Mouse (Mus musculus) activated CD4-positive, CD25-positive, alpha-beta regulatory T cell, adult 4 months (primary cell): ENCODE measurements at regions not wholly inside any gene's neighbourhood (a gene's known extent, or its start where the extent isn't known, plus 50 kb on each side); places are given as distances from the start of the nearest gene placed in this dataset.
"Not testable (repeated sequence)": the region's sequence is repeated elsewhere in the genome, so short reads cannot be mapped to it uniquely, and the experiment has no call there.

Source experiments
- ATAC-seq: one replicate; pipeline ENCODE4 v1.8.0; 2017

GRCm38 (mm10) chr4:93567487-93568259, 232.4 kb upstream of the Tusc1 start:
- ATAC-seq, result no peak

DNA sequence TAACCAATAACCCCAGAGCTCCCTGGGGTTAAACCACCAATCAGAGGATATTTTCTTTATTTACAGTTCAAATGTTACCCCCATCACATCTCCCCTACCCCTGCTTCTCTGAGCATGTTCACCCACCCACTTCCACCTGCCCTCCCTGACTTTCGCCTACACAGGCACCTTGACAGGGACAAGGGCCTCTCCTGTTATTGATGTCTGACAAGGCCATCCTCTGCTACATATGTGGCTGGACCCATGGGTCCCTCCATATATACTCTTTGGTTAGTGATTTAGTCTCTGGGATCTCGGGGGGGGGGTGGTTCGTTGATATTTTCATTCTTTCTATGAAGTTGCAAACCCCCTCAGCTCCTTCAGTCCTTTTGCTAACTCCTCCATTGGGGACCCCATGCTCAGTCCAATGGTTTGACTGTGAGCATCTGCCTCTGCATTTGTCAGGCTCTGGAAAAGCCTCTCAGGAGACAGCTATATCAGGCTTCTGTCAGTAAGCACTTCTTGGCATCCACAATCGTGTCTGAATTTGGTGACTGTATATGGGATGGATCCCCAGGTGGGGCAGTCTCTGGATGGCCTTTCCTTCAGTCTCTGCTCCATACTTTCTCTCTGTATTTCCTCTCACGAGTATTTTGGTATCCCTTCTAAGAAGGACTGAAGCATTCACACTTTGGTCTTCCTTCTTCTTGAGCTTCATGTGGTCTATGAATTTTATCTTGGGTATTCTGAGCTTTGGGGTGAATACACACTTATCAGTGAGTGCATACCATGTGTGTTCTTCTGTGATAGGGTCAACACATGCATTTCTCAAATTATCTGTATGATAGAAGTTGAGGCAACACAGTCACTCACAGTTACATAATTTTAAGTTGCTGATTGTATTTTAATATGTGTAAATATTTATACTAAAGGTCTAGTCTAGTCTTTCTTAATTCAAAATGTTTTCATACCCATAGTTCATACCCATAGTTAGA, 220.8 kb upstream of the Tusc1 start:
- ATAC-seq, result no peak

DNA sequence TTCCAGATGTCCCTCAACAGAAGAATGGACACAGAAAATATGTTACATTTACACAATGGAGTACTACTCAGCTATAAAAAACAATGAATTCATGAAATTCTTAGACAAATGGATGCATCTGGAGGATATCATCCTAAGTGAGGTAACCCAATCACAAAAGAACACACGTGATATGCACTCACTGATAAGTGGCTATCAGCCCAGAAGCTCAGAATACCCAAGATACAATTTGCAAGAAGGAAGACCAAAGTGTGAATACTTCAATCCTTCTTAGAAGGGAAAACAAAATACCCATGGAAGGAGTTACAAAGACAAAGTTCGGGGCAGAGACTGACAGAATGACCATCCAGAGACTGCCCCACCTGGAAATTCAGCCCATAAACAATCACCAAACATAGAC, 219.9 kb upstream of the Tusc1 start:
- ATAC-seq, result not testable (repeated sequence)

DNA sequence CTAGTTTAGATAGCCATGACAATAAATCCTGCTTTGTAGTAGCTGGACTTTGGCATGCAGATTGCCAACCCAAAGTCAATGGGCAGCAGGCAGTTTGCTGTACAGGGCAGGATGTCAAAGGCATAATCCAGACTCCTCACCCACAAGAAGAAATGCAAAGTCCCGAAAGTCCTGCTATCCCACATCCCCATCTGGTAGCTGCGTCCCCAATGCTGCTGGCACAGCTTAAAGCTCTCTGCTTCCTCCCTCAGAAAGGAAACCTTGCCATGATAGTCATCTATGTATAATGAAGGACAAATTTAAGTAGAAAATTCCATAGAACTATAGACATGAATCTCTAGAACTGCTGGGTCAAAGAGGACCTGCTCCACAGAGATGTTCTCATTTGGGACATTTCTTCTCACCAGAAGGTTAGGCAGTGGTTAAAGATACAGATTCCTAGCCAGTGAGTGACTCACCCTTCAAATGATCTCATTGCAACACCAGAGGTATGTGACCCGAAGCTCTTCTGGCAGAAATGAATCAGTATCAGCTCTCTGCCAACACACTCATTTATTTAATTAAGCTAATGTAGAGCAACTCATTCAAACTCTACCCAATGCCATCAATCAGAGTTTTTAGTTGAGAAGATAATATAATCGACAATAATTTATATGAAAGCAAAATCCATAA, 217.3 kb upstream of the Tusc1 start:
- no peak for ATAC-seq

DNA sequence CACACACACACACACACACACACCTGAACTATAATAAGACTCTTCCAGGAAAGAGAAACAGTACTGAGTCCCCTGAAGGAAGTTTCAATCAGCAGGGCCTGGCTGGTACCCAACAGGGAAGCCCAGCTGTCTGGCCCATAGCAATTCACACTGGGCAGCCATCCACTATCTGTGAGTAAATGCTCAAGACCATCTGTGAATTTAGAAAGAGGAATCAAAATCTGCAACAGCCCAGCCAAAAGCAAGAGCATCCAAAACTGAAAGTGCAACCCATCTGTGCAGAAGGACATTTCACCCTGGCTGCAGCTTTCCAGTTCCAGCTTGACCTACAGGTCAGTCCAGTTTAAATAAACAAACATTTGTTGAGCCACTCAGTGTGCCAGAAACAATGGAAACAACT, 215.8 kb upstream of the Tusc1 start:
- ATAC-seq, result no peak

- no peak for ATAC-seq
Measured at GRCm38 (mm10) chr4:93540588-93540987, 205.3 kb upstream of the Tusc1 start.

DNA sequence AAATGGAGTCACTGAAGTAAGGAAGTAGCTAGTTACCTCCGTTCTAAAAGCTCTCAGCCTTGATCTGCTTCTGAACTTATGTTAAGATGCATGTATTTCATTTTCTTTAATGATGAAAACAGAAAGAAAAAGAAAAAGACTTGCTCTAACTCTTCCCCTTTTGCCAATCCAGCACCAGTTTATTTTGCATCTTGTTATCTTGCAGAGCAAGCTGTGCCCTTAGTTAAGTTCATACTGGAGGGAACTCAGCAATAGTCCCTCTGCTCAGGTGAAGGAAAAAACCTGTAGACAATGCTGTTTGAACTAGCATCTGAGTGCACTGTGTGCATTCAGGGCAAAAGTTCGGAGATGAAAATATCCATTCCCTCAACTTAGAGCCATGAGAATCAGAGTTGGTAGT, 192.1 kb upstream of the Tusc1 start:
- ATAC-seq, result no peak

DNA sequence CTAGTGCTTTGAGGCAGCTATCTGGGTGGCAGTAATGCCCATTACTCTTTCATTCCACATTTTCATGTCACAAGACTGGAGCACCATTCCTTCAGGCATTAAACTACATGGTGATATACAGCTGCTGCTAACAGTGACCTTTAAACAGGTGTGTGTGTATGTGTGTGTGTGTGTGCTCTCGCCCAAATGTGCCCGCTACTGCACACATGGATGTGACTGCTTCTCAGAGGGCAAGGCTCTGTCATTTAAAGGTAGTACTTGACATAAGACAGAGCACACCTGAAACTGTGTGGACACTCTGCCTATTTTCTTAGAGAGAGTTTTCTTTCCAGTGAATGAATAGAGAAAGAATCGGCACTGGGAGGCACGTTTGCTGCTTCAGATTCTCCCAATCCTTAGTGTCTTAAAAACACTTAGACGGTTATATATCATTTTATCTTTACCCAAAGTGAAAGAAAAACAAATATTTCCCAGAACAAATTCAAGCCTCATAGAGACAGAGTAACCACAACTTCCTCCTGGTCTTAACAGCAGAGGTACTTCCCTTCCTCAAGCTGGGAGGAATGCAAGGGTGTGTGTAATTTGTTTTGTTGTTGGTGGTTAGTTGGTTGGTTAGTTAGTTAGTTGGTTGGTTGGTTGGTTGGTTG, 185.3 kb upstream of the Tusc1 start:
- ATAC-seq, result peak; percentile 14

- no peak for ATAC-seq
Measured at GRCm38 (mm10) chr4:93518925-93519324, 183.6 kb upstream of the Tusc1 start.

DNA sequence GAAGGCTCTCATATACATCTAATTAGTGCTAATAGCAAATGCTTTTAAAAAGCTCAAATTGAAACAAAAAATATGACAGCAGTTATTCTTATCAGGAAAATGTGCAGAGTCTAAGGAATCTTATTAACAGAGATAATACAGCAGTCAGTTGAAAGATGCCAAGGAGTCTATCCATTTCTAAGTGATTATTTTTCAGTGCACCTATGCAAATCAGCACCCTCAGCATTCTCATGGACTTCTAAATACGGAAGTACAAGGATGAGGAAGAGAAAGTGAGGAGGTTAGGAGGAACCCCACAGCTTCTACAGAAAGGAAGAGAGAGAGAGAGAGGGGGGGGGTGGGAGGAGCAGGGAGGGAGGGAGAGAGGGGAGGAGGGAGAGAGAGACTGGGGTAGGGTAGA, 175.5 kb upstream of the Tusc1 start:
- no peak for ATAC-seq

DNA sequence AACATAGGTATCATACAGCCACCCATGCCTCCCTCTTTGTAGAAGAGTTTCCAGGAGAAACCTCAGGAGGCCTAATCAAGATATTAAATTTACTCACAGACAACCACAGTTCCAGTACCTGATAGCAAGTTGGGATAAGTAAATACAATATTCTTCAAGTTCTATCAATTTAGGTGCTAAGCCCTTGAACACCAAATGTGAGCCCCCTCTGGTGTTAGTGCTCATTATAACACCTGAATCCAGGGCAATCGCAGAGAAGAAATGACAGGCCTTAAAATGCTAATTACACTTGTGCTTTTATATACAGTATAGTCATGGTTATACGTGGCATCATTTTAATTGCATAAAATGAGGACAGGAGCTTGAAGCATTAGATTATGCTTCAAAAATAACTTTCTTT, 161.6 kb upstream of the Tusc1 start:
- ATAC-seq, result no peak

DNA sequence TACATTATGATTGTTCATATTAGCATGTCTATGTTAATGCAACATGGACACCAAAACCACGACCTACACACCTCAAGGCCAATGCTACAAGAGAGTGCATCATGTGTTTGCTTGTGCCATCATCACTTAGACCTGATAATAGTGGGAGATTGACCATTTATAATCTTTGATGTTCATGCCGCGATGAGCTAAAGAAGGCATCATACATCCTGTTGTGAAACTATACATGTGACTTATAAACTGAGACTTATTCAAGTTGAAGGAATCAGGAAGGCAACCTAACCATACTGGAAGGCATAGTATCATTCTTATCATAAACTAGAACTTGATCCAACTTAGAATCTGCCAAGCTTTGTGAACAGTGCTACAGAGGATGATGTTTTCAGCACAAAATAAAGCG, 159.0 kb upstream of the Tusc1 start:
- no peak for ATAC-seq

DNA sequence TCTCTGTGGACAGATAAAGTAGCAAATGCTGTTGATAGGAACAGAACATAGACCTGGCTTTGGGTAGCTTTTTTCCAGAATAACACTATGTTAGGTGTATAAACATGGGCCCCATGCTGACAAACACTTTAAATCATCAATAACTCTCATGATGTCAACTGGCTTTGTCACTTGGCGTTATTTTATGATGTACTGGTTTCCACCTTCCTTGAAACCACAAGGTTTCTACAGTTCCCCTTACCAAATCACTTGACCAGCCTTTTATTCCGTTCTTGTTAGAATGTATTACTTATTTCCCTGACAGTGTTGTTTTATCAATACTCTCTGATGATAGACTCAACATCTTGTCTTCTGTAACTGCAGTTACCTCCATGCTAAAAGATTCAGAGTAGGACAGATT, 158.6 kb upstream of the Tusc1 start:
- no peak for ATAC-seq

- ATAC-seq, result no peak
Measured at GRCm38 (mm10) chr4:93493326-93493725, 158.0 kb upstream of the Tusc1 start.

GRCm38 (mm10) chr4:93488570-93488969, 153.3 kb upstream of the Tusc1 start:
- ATAC-seq, result no peak

DNA sequence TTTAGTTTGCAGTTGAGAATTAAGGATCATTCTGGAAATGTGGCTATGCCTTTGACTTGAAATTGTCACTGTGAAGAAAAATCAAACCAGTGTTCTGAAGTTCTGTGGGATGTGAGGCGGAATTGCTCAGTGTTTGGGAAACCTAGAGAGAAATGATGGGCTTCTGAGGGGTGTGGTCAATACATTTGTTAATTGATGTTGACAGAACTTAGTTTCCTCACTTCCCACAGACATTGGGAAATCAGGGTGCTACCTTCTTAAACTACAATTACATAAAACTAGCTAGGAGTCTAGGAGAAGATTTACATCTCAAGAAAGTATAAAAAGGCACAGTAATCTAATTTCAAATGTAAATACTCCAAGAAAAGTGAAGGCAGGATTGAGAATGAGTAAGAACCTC, 151.1 kb upstream of the Tusc1 start:
- ATAC-seq, result no peak

- no peak for ATAC-seq
Measured at GRCm38 (mm10) chr4:93481247-93481646, 145.9 kb upstream of the Tusc1 start.

DNA sequence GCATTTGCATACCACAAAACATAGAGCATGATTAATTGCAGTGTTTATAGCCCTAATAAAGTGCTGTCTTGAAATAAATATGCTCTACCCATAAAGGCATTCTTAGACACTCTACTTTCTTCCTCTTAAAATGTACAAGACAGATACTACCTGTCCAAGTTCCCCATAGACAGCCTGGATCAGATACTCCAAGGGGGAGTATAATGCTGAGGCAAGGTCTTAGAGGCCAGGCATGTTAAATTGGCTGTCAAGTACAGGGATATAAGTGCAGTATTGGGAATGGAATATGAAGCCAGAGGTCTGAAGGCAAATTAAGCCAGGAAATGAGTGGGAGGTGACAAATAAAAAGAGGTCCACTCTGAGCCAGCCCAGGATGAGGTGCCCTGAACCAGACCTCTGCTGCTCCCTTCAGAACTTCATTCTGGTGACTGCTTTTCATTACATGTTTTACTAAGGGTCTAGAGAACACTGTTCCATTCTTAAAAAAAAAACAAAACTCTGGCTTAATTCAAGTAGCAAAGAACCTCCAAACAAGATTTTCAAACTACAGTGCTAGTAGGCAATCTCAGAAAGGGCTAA, 142.0 kb upstream of the Tusc1 start:
- no peak for ATAC-seq

- no peak for ATAC-seq
Measured at GRCm38 (mm10) chr4:93467998-93468397, 132.7 kb upstream of the Tusc1 start.

GRCm38 (mm10) chr4:93467424-93467823, 132.1 kb upstream of the Tusc1 start:
- ATAC-seq, result no peak

DNA sequence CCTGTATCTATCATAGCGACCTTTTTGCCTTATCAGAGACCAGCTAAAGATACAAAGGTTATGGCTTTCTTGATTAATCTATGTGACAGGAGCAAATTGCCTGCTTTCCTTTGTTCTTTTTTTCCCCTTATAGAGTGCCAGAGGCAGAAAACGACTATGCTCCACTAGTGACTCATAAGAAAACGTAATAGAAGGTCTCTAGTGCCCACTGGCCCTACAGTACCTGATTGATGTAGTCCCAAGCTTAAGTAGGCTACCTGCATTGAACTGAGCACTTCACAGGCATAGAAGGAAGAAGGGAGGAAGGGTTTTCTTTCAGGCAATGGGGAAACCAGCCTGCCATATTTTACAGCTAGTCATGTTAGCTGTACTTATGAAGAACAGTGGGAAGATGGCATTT, 116.0 kb upstream of the Tusc1 start:
- ATAC-seq, result no peak

GRCm38 (mm10) chr4:93450831-93451230, 115.5 kb upstream of the Tusc1 start:
- ATAC-seq, result no peak
